Mouse (Mus musculus): ENCODE measurements at regions not wholly inside any gene's neighbourhood (a gene's known extent, or its start where the extent isn't known, plus 50 kb on each side); places are given as distances from the start of the nearest gene placed in this dataset.

- DNase-seq (ENCODE audit: low spot score in 2 of 2): no peak
These were observed 57.0 kb downstream of the Rgs2 start for GRCm38 (mm10) chr1:143946933-143947332.

- no peak for DNase-seq (ENCODE audit: low spot score in 2 of 2)
These were observed 62.5 kb downstream of the Rgs2 start for GRCm38 (mm10) chr1:143941465-143941864.

- no peak for DNase-seq (ENCODE audit: low spot score in 2 of 2)
These were observed 64.5 kb downstream of the Rgs2 start for GRCm38 (mm10) chr1:143939511-143939910.

GRCm38 (mm10) chr1:143938569-143938968 is 65.4 kb downstream of the Rgs2 start:
- DNase-seq (ENCODE audit: low spot score in 2 of 2): no peak

GRCm38 (mm10) chr1:143930798-143931197 is 73.2 kb downstream of the Rgs2 start:
- no peak for DNase-seq (ENCODE audit: low spot score in 2 of 2)

GRCm38 (mm10) chr1:143929567-143930165 is 74.3 kb downstream of the Rgs2 start:
- no peak for DNase-seq (ENCODE audit: low spot score in 2 of 2)

- DNase-seq (ENCODE audit: low spot score in 2 of 2): no peak
These were observed 81.5 kb downstream of the Rgs2 start for GRCm38 (mm10) chr1:143922499-143922898.

- no peak for DNase-seq (ENCODE audit: low spot score in 2 of 2)
These were observed 83.7 kb downstream of the Rgs2 start for GRCm38 (mm10) chr1:143920256-143920655.

GRCm38 (mm10) chr1:143918949-143919348 is 85.0 kb downstream of the Rgs2 start:
- peak; percentile 55 to 58 for DNase-seq (ENCODE audit: low spot score in 2 of 2)

- peak; percentile 7 to 64 for DNase-seq (ENCODE audit: low spot score in 2 of 2)
These were observed 85.7 kb downstream of the Rgs2 start for GRCm38 (mm10) chr1:143918146-143918774.

GRCm38 (mm10) chr1:143917623-143918022 is 86.3 kb downstream of the Rgs2 start:
- peak; percentile 49 to 57 for DNase-seq (ENCODE audit: low spot score in 2 of 2)

- peak; percentile 83 to 85 for DNase-seq (ENCODE audit: low spot score in 2 of 2)
These were observed 87.4 kb downstream of the Rgs2 start for GRCm38 (mm10) chr1:143916587-143916986.

GRCm38 (mm10) chr1:143912586-143912985 is 91.4 kb downstream of the Rgs2 start:
- no peak for DNase-seq (ENCODE audit: low spot score in 2 of 2)

- no peak for DNase-seq (ENCODE audit: low spot score in 2 of 2)
These were observed 92.7 kb downstream of the Rgs2 start for GRCm38 (mm10) chr1:143911230-143911629.

- no peak for DNase-seq (ENCODE audit: low spot score in 2 of 2)
These were observed 93.4 kb downstream of the Rgs2 start for GRCm38 (mm10) chr1:143910530-143910929.

GRCm38 (mm10) chr1:143907312-143907711 is 96.6 kb downstream of the Rgs2 start:
- DNase-seq (ENCODE audit: low spot score in 2 of 2): no peak

GRCm38 (mm10) chr1:143906881-143907280 is 97.1 kb downstream of the Rgs2 start:
- DNase-seq (ENCODE audit: low spot score in 2 of 2): no peak

GRCm38 (mm10) chr1:143903985-143904384 is 100.0 kb downstream of the Rgs2 start:
- DNase-seq (ENCODE audit: low spot score in 2 of 2): no peak

- no peak for DNase-seq (ENCODE audit: low spot score in 2 of 2)
These were observed 100.7 kb downstream of the Rgs2 start for GRCm38 (mm10) chr1:143903234-143903633.

- no peak for DNase-seq (ENCODE audit: low spot score in 2 of 2)
These were observed 102.6 kb downstream of the Rgs2 start for GRCm38 (mm10) chr1:143901127-143901920.

GRCm38 (mm10) chr1:143888510-143888909 is 111.4 kb downstream of the Uchl5 start:
- no peak for DNase-seq (ENCODE audit: low spot score in 2 of 2)

- no peak for DNase-seq (ENCODE audit: low spot score in 2 of 2)
These were observed 111.0 kb downstream of the Uchl5 start for GRCm38 (mm10) chr1:143888065-143888464.

GRCm38 (mm10) chr1:143886014-143886413 is 108.9 kb downstream of the Uchl5 start:
- DNase-seq (ENCODE audit: low spot score in 2 of 2): no peak

All from spleen, postnatal 36 days (tissue).